Mouse (Mus musculus) liver, embryonic 16.5 days (tissue): ENCODE data around the gene Apoc2. TPM values are rescaled to one million over a fixed set of nuclear protein-coding genes. Genes with fewer than 3 reads are reported as not detected.
A peak's percentile ranks its signal among the peaks of the same experiment; 100 is the strongest.

Experiments
- ATAC-seq: fragments of 200-750 bp; cut with Nextera tagmentation; 2 replicates; pipeline ENCODE4 v1.8.0; 2017; ENCODE audit warnings: low read depth, mild to moderate bottlenecking, moderate number of reproducible peaks, moderate library complexity
- H3K27ac ChIP-seq: fragments of 300-500 bp; sonication (generic); 2 replicates; pipeline ENCODE4 v1.5.1; 2014; ENCODE audit warnings: mild to moderate bottlenecking, low read length
- H3K27me3 ChIP-seq: fragments of 300-500 bp; sonication (generic); 2 replicates; pipeline ENCODE4 v1.6.1; 2014; ENCODE audit warnings: low read depth, low read length, mixed read lengths; ENCODE audit not compliant: control insufficient read depth, insufficient read depth
- H3K36me3 ChIP-seq: fragments of 300-500 bp; sonication (generic); 2 replicates; pipeline ENCODE4 v1.6.1; 2014; ENCODE audit warnings: mild to moderate bottlenecking; ENCODE audit not compliant: control insufficient read depth, insufficient read depth
- H3K4me1 ChIP-seq: fragments of 300-500 bp; sonication (generic); 2 replicates; pipeline ENCODE4 v1.6.1; 2014; ENCODE audit warnings: low read depth, low read length, mixed read lengths; ENCODE audit not compliant: control insufficient read depth
- H3K4me2 ChIP-seq: fragments of 300-500 bp; sonication (generic); 2 replicates; pipeline ENCODE4 v1.6.1; 2014; ENCODE audit warnings: low read depth, low read length, mixed read lengths
- H3K4me3 ChIP-seq: fragments of 300-500 bp; sonication (generic); 2 replicates; pipeline ENCODE4 v1.5.1; 2014; ENCODE audit warnings: low read depth, mild to moderate bottlenecking, low read length
- H3K9ac ChIP-seq: fragments of 300-500 bp; sonication (generic); 2 replicates; pipeline ENCODE4 v1.6.1; 2014; ENCODE audit warnings: low read depth, low read length
- H3K9me3 ChIP-seq: fragments of 300-500 bp; sonication (generic); replicated peaks from 2 replicates; pipeline ENCODE4 v1.6.1; 2016; ENCODE audit warnings: low read length; ENCODE audit not compliant: control insufficient read depth
- WGBS: fragments of 180-500 bp; shearing (Covaris S2); extraction: QIAGEN DNeasy Blood & Tissue Kit; methylation state at CpG from one replicate; pipeline ENCODE4 v1.1.7; 2014; ENCODE audit not compliant: insufficient replicate concordance; 5-methylcytosine and 5-hydroxymethylcytosine counted together
- polyA plus RNA-seq: library from polyadenylated mRNA; unstranded; fragments of >200 nt; fragmentation: Nextera tagmentation; extraction: Ambion mirVana; gene quantifications from 2 replicates; pipeline ENCODE4 v1.2.1, GENCODE M21; 2015

The Apoc2 gene
- polyA plus RNA-seq, 1 experiment from 2014 or later: 1,344 TPM

DNA sequence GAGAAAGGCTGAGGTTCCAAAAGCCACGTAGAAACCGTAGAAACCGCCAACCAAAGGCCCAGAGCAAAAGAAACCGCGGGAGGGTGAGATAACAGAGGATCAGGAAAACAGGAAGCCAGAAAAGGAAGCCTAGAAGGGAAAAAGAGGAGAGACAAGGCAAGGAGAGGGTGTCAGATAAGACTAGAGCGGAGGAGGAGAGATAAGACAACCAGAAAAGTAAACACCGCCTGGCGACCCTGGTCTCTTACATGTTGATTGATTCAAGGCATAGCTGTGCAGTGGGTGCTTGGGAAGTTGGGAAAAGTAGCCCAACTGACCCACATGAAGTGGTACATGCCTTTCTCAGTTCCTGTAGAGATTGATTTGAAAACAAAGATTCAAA is 17.5 kb upstream of the Apoc2 start:
- Histone ChIP-seq H3K27me3 (no peaks in the 10 kb centered on the region), H3K4me3 (no peak overlapping the region), H3K36me3 (peaks cover 8% of the 10 kb centered on the region; the same call in 1 of the 2 replicates), H3K9me3 (no peaks in the 10 kb centered on the region), H3K4me2 (no peak overlapping the region), H3K9ac (no peak overlapping the region; the same call in 1 of the 2 replicates), H3K27ac (peak overlapping the region; percentile 75), H3K4me1 (peaks cover 43% of the 10 kb centered on the region)
- 2% methylated on average over 8 of the region's 8 CpGs for WGBS
- no peak for ATAC-seq

DNA sequence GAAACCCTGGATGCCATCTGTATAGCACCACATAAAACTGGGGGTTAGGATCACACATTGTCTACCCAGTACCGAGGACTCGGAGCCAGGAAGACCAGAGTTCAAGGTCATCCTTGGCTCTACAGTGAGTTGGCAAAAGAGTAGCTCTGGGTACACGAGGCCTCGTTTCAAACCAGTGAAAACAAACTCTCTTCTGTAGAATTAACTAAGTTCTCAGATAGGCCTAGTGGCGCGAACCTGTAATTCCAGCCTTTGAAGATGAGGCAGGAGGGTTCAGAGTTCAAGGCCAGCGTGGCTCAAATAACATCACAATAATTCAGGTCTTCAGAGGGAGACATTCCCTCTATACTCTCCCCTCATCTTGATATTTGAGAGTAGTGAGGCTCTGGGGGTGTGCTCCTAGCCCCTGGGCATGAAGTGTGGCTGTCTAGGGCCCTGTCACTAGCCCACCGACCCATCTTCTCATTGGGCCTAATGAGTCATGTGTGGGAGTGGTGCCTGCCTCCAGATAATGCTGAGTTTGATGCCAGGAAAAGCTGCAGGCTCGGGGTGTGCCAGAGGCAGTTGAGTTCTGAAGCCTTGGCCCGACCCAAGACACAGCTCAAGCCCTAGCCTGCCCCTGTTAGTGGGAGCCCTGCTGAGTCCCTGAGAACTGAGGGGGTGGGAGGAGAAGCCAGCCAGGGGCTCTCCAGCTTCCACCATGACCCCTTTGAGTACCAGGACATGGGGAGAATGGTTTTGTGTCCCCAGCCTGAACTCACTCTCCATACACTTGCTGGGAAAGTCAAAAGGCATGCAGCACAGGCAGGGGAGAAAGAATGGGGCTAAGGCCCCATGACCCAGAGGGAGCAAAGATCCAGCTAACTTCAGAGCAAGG is 16.8 kb upstream of the Apoc2 start:
- Histone ChIP-seq H3K4me2 (no peak overlapping the region), H3K27me3 (no peaks in the 10 kb centered on the region), H3K4me1 (peaks cover 37% of the 10 kb centered on the region), H3K9me3 (no peaks in the 10 kb centered on the region), H3K9ac (no peak overlapping the region; the same call in 1 of the 2 replicates), H3K27ac (peak overlapping the region; percentile 75), H3K36me3 (peaks cover 8% of the 10 kb centered on the region; the same call in 1 of the 2 replicates), H3K4me3 (no peak overlapping the region)
- 44% methylated on average over 10 of the region's 10 CpGs for WGBS
- ATAC-seq: no peak

DNA sequence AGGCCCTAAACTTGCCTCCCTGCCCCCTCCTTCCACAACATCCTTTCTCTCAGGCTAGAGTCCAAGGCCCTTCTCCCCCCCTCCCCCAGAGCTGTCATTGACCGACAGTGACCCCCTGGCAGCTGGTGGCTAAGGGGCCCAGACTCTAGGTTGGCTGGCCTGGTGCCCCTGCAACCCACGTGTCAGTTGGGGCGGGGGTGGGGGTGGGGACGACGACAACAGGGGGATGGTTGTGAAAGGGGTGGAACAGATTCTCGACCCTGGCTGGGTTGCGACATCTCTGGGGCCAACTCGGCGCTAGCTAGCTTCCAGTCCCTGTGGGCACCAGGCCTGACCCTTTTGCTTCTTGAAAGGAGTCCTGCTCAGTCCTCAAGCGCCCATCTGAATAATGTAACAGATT is 15.7 kb upstream of the Apoc2 start:
- H3K9ac ChIP-seq: no peak overlapping the region
- no peaks in the 10 kb centered on the region for H3K9me3 ChIP-seq
- H3K4me2 ChIP-seq: no peak overlapping the region
- no peaks in the 10 kb centered on the region for H3K27me3 ChIP-seq
- no peak overlapping the region for H3K4me3 ChIP-seq
- H3K4me1 ChIP-seq: peaks cover 31% of the 10 kb centered on the region
- ATAC-seq: peak; percentile 59
- peak overlapping the region; percentile 75 for H3K27ac ChIP-seq
- WGBS: 14% methylated on average over 10 of the region's 10 CpGs
- H3K36me3 ChIP-seq: peaks cover 8% of the 10 kb centered on the region; the same call in 1 of the 2 replicates

DNA sequence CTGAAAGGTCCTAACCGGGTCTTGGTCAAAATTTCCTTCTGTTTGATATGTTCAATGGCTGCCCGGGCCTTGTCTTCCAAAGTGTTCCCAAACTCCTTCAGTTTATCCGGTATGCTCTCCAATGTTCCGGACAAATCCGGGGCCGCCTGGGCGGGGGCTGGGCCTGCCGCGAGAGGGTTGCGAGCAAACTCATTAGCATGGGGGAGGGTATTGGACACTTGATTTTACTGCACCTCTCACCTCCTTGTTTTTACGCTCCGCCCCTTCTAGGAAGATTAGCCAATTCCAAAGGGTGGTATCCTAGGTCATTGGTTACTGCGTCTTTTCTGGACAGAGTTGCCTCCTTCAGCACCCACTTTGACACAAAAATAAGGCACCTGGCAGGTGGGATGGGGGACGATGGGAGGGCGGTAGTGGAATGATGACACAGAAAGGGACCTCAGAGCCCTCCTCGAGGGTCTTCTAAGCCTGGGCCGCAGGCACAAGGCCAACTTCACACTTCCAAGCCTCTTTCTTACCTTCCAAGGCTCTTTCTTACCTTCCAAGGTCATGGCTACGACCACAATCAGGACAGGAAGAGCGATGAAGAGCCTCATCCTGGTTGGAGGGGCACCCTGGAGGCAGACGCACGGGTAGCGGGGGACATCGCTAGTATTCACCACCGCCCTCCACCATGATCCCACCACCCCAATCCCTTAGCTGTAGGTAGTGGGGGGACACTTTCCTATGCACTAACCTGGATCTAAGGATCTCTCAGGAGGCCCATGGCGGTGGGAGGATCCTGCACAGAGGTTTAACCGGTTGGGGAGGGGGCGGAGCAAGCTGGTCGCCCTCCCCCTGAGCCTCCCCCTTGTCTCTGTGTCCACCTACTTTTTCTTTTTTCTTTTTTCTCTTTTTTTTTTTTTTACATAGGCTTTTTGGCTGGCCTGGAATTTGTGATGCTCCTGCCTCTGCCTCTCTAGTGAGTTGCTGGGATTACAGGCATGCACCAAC is 14.4 kb upstream of the Apoc2 start, which contains the start of gene Apoc1:
Gene Apoc1 (minus strand): TSS at position 788 of the 993 bp plus-strand sequence.
- no peaks in the 10 kb centered on the region for H3K9me3 ChIP-seq
- H3K4me2 ChIP-seq: peak within 1 kb of the TSS; percentile 36
- H3K9ac ChIP-seq: 0 out of 2 replicates have a peak within 1 kb of the TSS, but pooled peaks have one; percentile 22
- no peaks in the 10 kb centered on the region for H3K27me3 ChIP-seq
- peak within 1 kb of the TSS; percentile 35 for H3K4me3 ChIP-seq
- H3K4me1 ChIP-seq: peaks cover 31% of the 10 kb centered on the region
- peaks cover 8% of the 10 kb centered on the region; the same call in 1 of the 2 replicates for H3K36me3 ChIP-seq
- ATAC-seq: peak; percentile 35
- peak within 1 kb of the TSS; percentile 78 for H3K27ac ChIP-seq
- WGBS: 52% methylated on average over 28 of the region's 28 CpGs

DNA sequence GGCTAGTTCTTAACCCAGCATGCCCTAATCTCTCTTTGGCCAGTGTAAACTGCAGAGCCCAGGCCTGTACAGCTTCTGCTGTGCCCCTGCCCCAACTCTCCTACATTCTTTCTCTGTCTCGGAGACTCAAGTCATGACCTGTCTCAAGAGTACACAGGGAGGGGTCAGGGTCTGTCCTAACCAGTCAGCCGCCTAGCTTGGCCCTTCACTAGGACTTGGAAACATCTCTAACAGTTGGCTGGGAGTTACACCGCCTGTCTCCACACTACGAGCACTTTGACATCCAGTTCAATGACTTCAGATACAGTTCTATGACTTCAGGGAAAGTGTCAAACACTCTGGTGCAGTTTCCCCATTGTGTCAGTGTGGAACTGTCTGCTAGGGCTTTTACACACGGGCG is 13.7 kb upstream of the Apoc2 start:
- Histone ChIP-seq H3K27ac (peak overlapping the region; percentile 59), H3K9me3 (no peaks in the 10 kb centered on the region), H3K4me1 (peaks cover 28% of the 10 kb centered on the region), H3K9ac (0 out of 2 replicates have a peak overlapping the region, but pooled peaks have one; percentile 22), H3K27me3 (no peaks in the 10 kb centered on the region), H3K4me3 (peak overlapping the region; percentile 35), H3K4me2 (peak overlapping the region; percentile 36), H3K36me3 (peaks cover 4% of the 10 kb centered on the region; the same call in 1 of the 2 replicates)
- no peak for ATAC-seq
- WGBS: 64% methylated on average over 6 of the region's 6 CpGs

DNA sequence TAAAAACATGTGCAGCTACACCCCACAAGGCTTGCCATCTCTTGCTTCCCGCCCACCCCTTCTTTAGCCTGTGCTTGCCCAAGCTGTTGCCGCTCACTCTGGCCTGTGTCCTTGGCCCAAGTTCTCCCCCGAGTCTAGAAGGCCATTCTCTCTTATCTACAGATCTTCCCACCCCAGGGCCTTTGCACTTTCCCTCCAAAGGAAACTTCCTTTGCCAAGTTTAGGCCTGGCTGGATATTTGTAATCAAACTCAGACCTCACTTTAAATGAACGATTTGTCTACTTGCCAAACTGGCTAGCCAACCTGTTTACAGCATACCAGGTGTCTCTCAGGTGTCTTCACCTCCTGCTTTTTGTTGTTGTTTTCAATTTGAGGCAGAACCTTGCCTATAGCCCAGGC is 13.1 kb upstream of the Apoc2 start:
- no peak for ATAC-seq
- 59% methylated on average over 4 of the region's 4 CpGs for WGBS
- Histone ChIP-seq H3K4me3 (no peak overlapping the region; the same call in 1 of the 2 replicates), H3K27ac (0 out of 2 replicates have a peak overlapping the region, but pooled peaks have one; percentile 15), H3K4me1 (peaks cover 23% of the 10 kb centered on the region), H3K4me2 (peak overlapping the region; percentile 36), H3K27me3 (no peaks in the 10 kb centered on the region), H3K9me3 (no peaks in the 10 kb centered on the region), H3K36me3 (no peaks in the 10 kb centered on the region), H3K9ac (no peak overlapping the region)

DNA sequence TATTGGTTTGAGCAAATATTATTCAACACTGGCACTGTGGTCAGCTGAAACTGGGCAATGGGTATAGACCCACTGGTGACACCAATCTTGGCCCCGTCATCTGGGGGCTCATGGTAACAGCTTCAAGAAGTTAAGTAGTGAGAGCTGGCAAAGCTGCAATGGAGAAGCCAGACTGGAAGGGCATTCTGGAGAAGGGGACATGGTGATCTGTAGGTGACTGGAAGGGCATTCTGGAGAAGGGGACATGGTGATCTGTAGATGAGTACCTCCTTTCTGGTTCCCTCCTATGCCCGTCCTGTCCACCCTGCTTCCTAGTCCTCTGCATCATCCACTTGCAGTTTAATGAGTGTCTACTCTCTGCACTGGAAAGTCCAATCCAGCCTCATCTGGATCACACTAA is 10.9 kb upstream of the Apoc2 start:
- Histone ChIP-seq H3K36me3 (no peaks in the 10 kb centered on the region), H3K4me2 (no peak overlapping the region), H3K27ac (no peak overlapping the region), H3K9ac (no peak overlapping the region), H3K4me3 (no peak overlapping the region), H3K27me3 (no peaks in the 10 kb centered on the region), H3K9me3 (no peaks in the 10 kb centered on the region), H3K4me1 (peaks cover 14% of the 10 kb centered on the region)
- 76% methylated on average over 2 of the region's 2 CpGs for WGBS
- ATAC-seq: no peak

DNA sequence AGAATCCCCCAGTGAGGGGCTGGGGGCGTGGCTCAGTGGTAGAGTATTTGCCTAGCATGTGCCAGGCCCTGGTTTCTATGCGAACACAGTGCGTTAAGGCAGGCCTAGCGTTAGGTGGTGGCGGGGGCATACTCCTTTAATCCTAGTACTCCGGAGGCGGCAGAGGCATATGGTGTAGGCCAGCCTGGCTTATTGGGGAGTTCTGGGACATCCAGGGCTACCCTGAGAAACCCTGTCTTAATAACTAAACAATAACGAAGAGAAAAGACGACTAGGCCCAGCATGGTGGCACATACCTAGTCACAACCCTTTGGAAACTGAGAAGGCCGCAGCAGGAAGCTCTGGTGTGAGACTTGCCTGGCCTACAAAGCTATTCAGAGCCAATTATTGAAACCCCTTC is 10.4 kb upstream of the Apoc2 start:
- Histone ChIP-seq H3K9ac (no peak overlapping the region), H3K9me3 (no peaks in the 10 kb centered on the region), H3K36me3 (no peaks in the 10 kb centered on the region), H3K27me3 (no peaks in the 10 kb centered on the region), H3K27ac (no peak overlapping the region), H3K4me3 (no peak overlapping the region), H3K4me2 (no peak overlapping the region), H3K4me1 (peaks cover 14% of the 10 kb centered on the region)
- 86% methylated on average over 10 of the region's 10 CpGs for WGBS
- ATAC-seq: no peak
